Mouse (Mus musculus): ENCODE measurements around the gene Sms.

GRCm38 (mm10) chrX:157493159-157493558 lies 1.1 kb upstream of the Sms start:
- TF ChIP-seq CTCF (IDR thresholded peaks at IDR 0.05; ENCODE audit: low read depth) (no peak), EP300 (IDR thresholded peaks at IDR 0.05; ENCODE audit: low read depth) (no peak)

Measured in liver, embryonic 14.5 days (tissue).